34 mouse cellular contexts compared by ENCODE assay signal in the genomic region with DNA sequence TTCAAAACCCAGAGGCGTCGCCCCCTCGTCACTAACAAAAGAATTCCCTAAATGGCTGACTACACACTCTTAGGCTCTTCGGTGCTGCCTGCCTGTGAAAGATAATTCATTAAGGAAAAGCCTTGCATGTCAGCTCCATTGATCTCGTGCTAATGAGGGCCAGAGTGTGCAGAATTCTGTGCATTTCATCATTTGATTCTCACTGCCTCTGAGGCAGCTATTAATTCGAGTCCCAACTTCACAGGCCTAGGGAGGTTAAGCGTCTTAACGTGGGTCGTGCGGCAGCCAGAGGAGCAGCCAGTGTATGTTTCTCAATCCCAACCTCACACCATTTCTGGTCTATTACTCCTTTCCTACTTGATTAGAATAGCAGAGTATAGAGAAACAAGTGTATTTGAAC. TPM values are rescaled to one million over a fixed set of nuclear protein-coding genes. Genes with fewer than 3 reads are reported as not detected.
A peak's percentile ranks its signal among the peaks of the same experiment; 100 is the strongest.
DNase-seq lines count a peak whose midpoint lies in the region; ATAC-seq lines count a peak whose summit lies in the region.
"Had no signal": no experiment of that assay in that cellular context is flagged by ENCODE, and none has a peak within 500 bp of the region (broad histone marks: within the 10 kb centered on the region; RNA-seq: fewer than 3 reads in every experiment).

No protein-coding gene starts in this region.

- H3K27me3 ChIP-seq in hindbrain, embryonic 13.5 days: no peaks in the 10 kb centered on the region
- no peaks in the 10 kb centered on the region for H3K27me3 ChIP-seq in hindbrain, embryonic 10.5 days (ENCODE audit: insufficient read depth, poor library complexity, severe bottlenecking)
- no peaks in the 10 kb centered on the region for H3K27me3 ChIP-seq in midbrain, embryonic 14.5 days (ENCODE audit: control insufficient read depth, insufficient read depth, low read length)
- no peaks in the 10 kb centered on the region for H3K27me3 ChIP-seq in midbrain, embryonic 10.5 days (ENCODE audit: low read depth, poor library complexity, severe bottlenecking)
- no peaks in the 10 kb centered on the region for H3K27me3 ChIP-seq in midbrain, embryonic 15.5 days (replicated peaks)
- H3K27me3 ChIP-seq: heart, embryonic 12.5 days; limb, embryonic 15.5 days; liver, embryonic 13.5 days had no signal

- DNase-seq in hindbrain, embryonic 10.5 days (ENCODE audit: low spot score): no peak
- DNase-seq in midbrain, embryonic 14.5 days: peak; percentile 49
- no peak for DNase-seq in midbrain, embryonic 10.5 days (ENCODE audit: low spot score)
- no peak for DNase-seq in gastrocnemius, postnatal 36 days
- no peak for DNase-seq in gastrocnemius, adult 8-10 months (ENCODE audit: low spot score in 2 of 2)
- DNase-seq: adrenal gland, adult 2 months; adrenal gland, postnatal 36 days; cerebellum, adult 2 months; cerebellum, postnatal 14 days; heart, adult 2 months; kidney, adult 9 months; kidney, postnatal 10 days; liver, embryonic 13.5 days; lung, adult 18-20 months; retina, postnatal 1 day; right cerebral cortex, postnatal 14 days; thymus, postnatal 4 days had no signal

- peaks cover 38% of the 10 kb centered on the region for H3K36me3 ChIP-seq in hindbrain, embryonic 13.5 days
- H3K36me3 ChIP-seq in hindbrain, embryonic 10.5 days: peaks cover 50% of the 10 kb centered on the region
- H3K36me3 ChIP-seq in midbrain, embryonic 14.5 days (ENCODE audit: control insufficient read depth, insufficient read depth, low read length): peaks cover 43% of the 10 kb centered on the region
- H3K36me3 ChIP-seq in midbrain, embryonic 10.5 days: peaks cover 57% of the 10 kb centered on the region
- H3K36me3 ChIP-seq in midbrain, embryonic 15.5 days (replicated peaks): peaks cover 17% of the 10 kb centered on the region

- no peak overlapping the region for H3K9ac ChIP-seq in hindbrain, embryonic 13.5 days
- H3K9ac ChIP-seq in midbrain, embryonic 14.5 days (replicated peaks; ENCODE audit: low read length): no peak overlapping the region
- H3K9ac ChIP-seq in midbrain, embryonic 15.5 days: no peak overlapping the region
- H3K9ac ChIP-seq: heart, embryonic 12.5 days; limb, embryonic 15.5 days; liver, embryonic 13.5 days had no signal

- H3K4me3 ChIP-seq in hindbrain, embryonic 13.5 days: no peak overlapping the region
- no peak overlapping the region for H3K4me3 ChIP-seq in hindbrain, embryonic 10.5 days
- no peak overlapping the region for H3K4me3 ChIP-seq in midbrain, embryonic 14.5 days (replicated peaks; ENCODE audit: low read depth, low read length)
- no peak overlapping the region for H3K4me3 ChIP-seq in midbrain, embryonic 10.5 days
- H3K4me3 ChIP-seq in midbrain, embryonic 15.5 days: no peak overlapping the region
- H3K4me3 ChIP-seq: heart, adult 2 months; heart, embryonic 12.5 days; limb, embryonic 10.5 days; limb, embryonic 15.5 days; liver, embryonic 13.5 days had no signal

- H3K4me1 ChIP-seq in hindbrain, embryonic 13.5 days (replicated peaks): peaks cover 7% of the 10 kb centered on the region; the same call in 1 of the 2 replicates
- H3K4me1 ChIP-seq in hindbrain, embryonic 10.5 days (replicated peaks): peaks cover 7% of the 10 kb centered on the region
- H3K4me1 ChIP-seq in midbrain, embryonic 14.5 days (ENCODE audit: control insufficient read depth, insufficient read depth, low read length): peaks cover 3% of the 10 kb centered on the region; the same call in 1 of the 2 replicates
- H3K4me1 ChIP-seq in midbrain, embryonic 10.5 days: peaks cover 8% of the 10 kb centered on the region
- H3K4me1 ChIP-seq in midbrain, embryonic 15.5 days: peaks cover 3% of the 10 kb centered on the region; the same call in 1 of the 2 replicates
- H3K4me1 ChIP-seq: limb, embryonic 10.5 days; limb, embryonic 15.5 days; liver, embryonic 13.5 days had no signal

- H3K4me2 ChIP-seq in hindbrain, embryonic 13.5 days: no peak overlapping the region
- no peak overlapping the region for H3K4me2 ChIP-seq in midbrain, embryonic 14.5 days (ENCODE audit: low read length)
- H3K4me2 ChIP-seq in midbrain, embryonic 15.5 days: no peak overlapping the region
- H3K4me2 ChIP-seq: heart, embryonic 12.5 days; limb, embryonic 15.5 days; liver, embryonic 13.5 days had no signal

- intact Hi-C loops in gastrocnemius, postnatal 36 days (cut with DNase I): no loop called here

- H3K9me3 ChIP-seq in hindbrain, embryonic 13.5 days: no peaks in the 10 kb centered on the region
- H3K9me3 ChIP-seq in hindbrain, embryonic 10.5 days: no peaks in the 10 kb centered on the region
- H3K9me3 ChIP-seq in midbrain, embryonic 14.5 days (ENCODE audit: control insufficient read depth, low read length): no peaks in the 10 kb centered on the region
- no peaks in the 10 kb centered on the region for H3K9me3 ChIP-seq in midbrain, embryonic 10.5 days (replicated peaks)
- H3K9me3 ChIP-seq in midbrain, embryonic 15.5 days: no peaks in the 10 kb centered on the region
- H3K9me3 ChIP-seq: heart, embryonic 12.5 days; limb, embryonic 10.5 days; limb, embryonic 15.5 days; liver, embryonic 13.5 days had no signal

- WGBS in hindbrain, embryonic 13.5 days: 26% methylated on average over 10 of the region's 10 CpGs
- 41% methylated on average over 10 of the region's 10 CpGs for WGBS in hindbrain, embryonic 10.5 days
- 18% methylated on average over 10 of the region's 10 CpGs for WGBS in midbrain, embryonic 14.5 days
- WGBS in midbrain, embryonic 10.5 days: 41% methylated on average over 10 of the region's 10 CpGs
- 27% methylated on average over 10 of the region's 10 CpGs for WGBS in midbrain, embryonic 15.5 days

- peak overlapping the region; percentile 66 for H3K27ac ChIP-seq in hindbrain, embryonic 13.5 days
- no peak overlapping the region for H3K27ac ChIP-seq in hindbrain, embryonic 10.5 days
- peak overlapping the region; percentile 57; the same call in 1 of the 2 replicates for H3K27ac ChIP-seq in midbrain, embryonic 14.5 days (replicated peaks; ENCODE audit: low read depth, low read length)
- no peak overlapping the region for H3K27ac ChIP-seq in midbrain, embryonic 10.5 days (replicated peaks)
- peak overlapping the region; percentile 46; the same call in 1 of the 2 replicates for H3K27ac ChIP-seq in midbrain, embryonic 15.5 days
- H3K27ac ChIP-seq: heart, adult 2 months; limb, embryonic 10.5 days; limb, embryonic 15.5 days; liver, embryonic 13.5 days; macrophage had no signal

- no peak for ATAC-seq in hindbrain, embryonic 13.5 days (ENCODE audit: low FRiP score)
- ATAC-seq in midbrain, embryonic 14.5 days (ENCODE audit: low FRiP score, low TSS enrichment): no peak
- no peak for ATAC-seq in midbrain, embryonic 15.5 days (replicated peaks)
- ATAC-seq: activated CD4-positive, CD25-positive, alpha-beta regulatory T cell, adult 4 months; CD4-positive, CD25-positive, alpha-beta regulatory T cell, adult 4 months; forebrain, embryonic 14.5 days; intestine, embryonic 16.5 days; lung, postnatal 0 days had no signal

RNA-seq across cellular contexts. Expression of gene Rlbp1, which starts 55.7 kb away (rescaled TPM):
- 16.2 and 21.9 TPM in 2 replicates for polyA plus RNA-seq in hindbrain, embryonic 13.5 days (2015; fragmentation: Nextera tagmentation; extraction: Ambion mirVana)
- polyA plus RNA-seq in hindbrain, embryonic 10.5 days (2016; fragmentation: Nextera tagmentation; extraction: Ambion mirVana): 0.27 and 0.58 TPM in 2 replicates
- polyA plus RNA-seq in midbrain, embryonic 14.5 days (2014; fragmentation: Nextera tagmentation; extraction: Ambion mirVana): 9.2 TPM in 2 replicates
- 0.31 and 0.91 TPM in 2 replicates for polyA plus RNA-seq in midbrain, embryonic 10.5 days (2016; fragmentation: Nextera tagmentation; extraction: Ambion mirVana)
- polyA plus RNA-seq in midbrain, embryonic 15.5 days (2015; fragmentation: Nextera tagmentation; extraction: Ambion mirVana): 9.5 and 11.7 TPM in 2 replicates
- total RNA-seq in gastrocnemius, postnatal 36 days (2021): not detected
- total RNA-seq in gastrocnemius, adult 8-10 months (2022): not detected
- total RNA-seq: adrenal gland, adult 2 months; adrenal gland, postnatal 36 days; gastrocnemius, adult 18-20 months; gastrocnemius, postnatal 4 days; heart, adult 2 months; megakaryocyte-erythroid progenitor cell, adult 5-6 weeks had no signal
- polyA plus RNA-seq: CD4-positive, CD25-positive, alpha-beta regulatory T cell, adult 4 months; heart, adult 2 months; heart, embryonic 12.5 days; heart, postnatal 0 days; macrophage; small intestine, adult 2 months; stomach, embryonic 14.5 days had no signal

RNA-seq across cellular contexts. Expression of gene Abhd2, which starts 58.2 kb away (rescaled TPM):
- 17.3 and 19.5 TPM in 2 replicates for polyA plus RNA-seq in hindbrain, embryonic 13.5 days (2015; fragmentation: Nextera tagmentation; extraction: Ambion mirVana)
- polyA plus RNA-seq in hindbrain, embryonic 10.5 days (2016; fragmentation: Nextera tagmentation; extraction: Ambion mirVana): 8.0 and 10.1 TPM in 2 replicates
- polyA plus RNA-seq in midbrain, embryonic 14.5 days (2014; fragmentation: Nextera tagmentation; extraction: Ambion mirVana): 17.8 and 21.5 TPM in 2 replicates
- 6.8 and 8.7 TPM in 2 replicates for polyA plus RNA-seq in midbrain, embryonic 10.5 days (2016; fragmentation: Nextera tagmentation; extraction: Ambion mirVana)
- polyA plus RNA-seq in midbrain, embryonic 15.5 days (2015; fragmentation: Nextera tagmentation; extraction: Ambion mirVana): 16.8 and 18.2 TPM in 2 replicates
- total RNA-seq in gastrocnemius, postnatal 36 days (2021): 1 to 10 TPM; 4.8 to 5.1 TPM
- total RNA-seq in gastrocnemius, adult 8-10 months (2022): 1 to 10 TPM; 2.7 to 4.5 (median 4.0) TPM

Comparison
In these comparisons a context has a peak if more than half of its experiments do, and no peak if none do; other contexts are left out.
1. H3K27ac ChIP-seq: peak in hindbrain, embryonic 13.5 days (single experiment), midbrain, embryonic 14.5 days (single experiment) and midbrain, embryonic 15.5 days (single experiment); none in hindbrain, embryonic 10.5 days (single experiment) and midbrain, embryonic 10.5 days (single experiment).